Mouse (Mus musculus) embryo, embryonic 11.5 days (tissue): Measurements from ENCODE around the gene Cav1.

Source experiments
- DNase-seq: peaks from one replicate; pipeline ENCODE4 v3.0.0-alpha.2; 2012; ENCODE audit warnings: low read depth, low spot score

Gene Cav1

GRCm38 (mm10) chr6:17305954-17306601, at the start of gene Cav1:
Cav1 (plus strand) TSS chr6:17306335.
- peak; percentile 41 for DNase-seq

- DNase-seq, result no peak
These were observed 48.0 kb upstream of the Cav1 start for GRCm38 (mm10) chr6:17258142-17258541.

GRCm38 (mm10) chr6:17258911-17259310, 47.2 kb upstream of the Cav1 start:
- DNase-seq, result no peak

GRCm38 (mm10) chr6:17262786-17263185, 43.3 kb upstream of the Cav1 start:
- DNase-seq, result no peak

- DNase-seq, result no peak
These were observed 41.1 kb upstream of the Cav1 start for GRCm38 (mm10) chr6:17265043-17265442.

GRCm38 (mm10) chr6:17266466-17266865, 39.7 kb upstream of the Cav1 start:
- no peak for DNase-seq

- DNase-seq, result no peak
These were observed 27.8 kb upstream of the Cav1 start for GRCm38 (mm10) chr6:17278366-17278765.

GRCm38 (mm10) chr6:17280939-17281756, 25.0 kb upstream of the Cav1 start, which contains the start of gene Cav2:
Cav2 (plus strand) TSS chr6:17281185.
- peak; percentile 20 for DNase-seq

- DNase-seq, result no peak
These were observed 24.4 kb upstream of the Cav1 start for GRCm38 (mm10) chr6:17281757-17282092.

GRCm38 (mm10) chr6:17282159-17282558, 24.0 kb upstream of the Cav1 start:
- DNase-seq, result no peak

GRCm38 (mm10) chr6:17283834-17284233, 22.3 kb upstream of the Cav1 start:
- no peak for DNase-seq

GRCm38 (mm10) chr6:17286381-17286780, 19.8 kb upstream of the Cav1 start:
- no peak for DNase-seq

GRCm38 (mm10) chr6:17295116-17295515, 11.0 kb upstream of the Cav1 start:
- DNase-seq, result no peak

- DNase-seq, result no peak
These were observed 629 bp downstream of the Cav1 start for GRCm38 (mm10) chr6:17306602-17307325.

- DNase-seq, result peak; percentile 35
These were observed 1.5 kb downstream of the Cav1 start for GRCm38 (mm10) chr6:17307461-17308115.

GRCm38 (mm10) chr6:17308661-17309060, 2.5 kb downstream of the Cav1 start:
- no peak for DNase-seq

- no peak for DNase-seq
These were observed 3.1 kb downstream of the Cav1 start for GRCm38 (mm10) chr6:17309260-17309659.

GRCm38 (mm10) chr6:17314241-17314640, 8.1 kb downstream of the Cav1 start:
- no peak for DNase-seq

- DNase-seq, result no peak
These were observed 8.8 kb downstream of the Cav1 start for GRCm38 (mm10) chr6:17314659-17315616.

- DNase-seq, result no peak
These were observed 10.4 kb downstream of the Cav1 start for GRCm38 (mm10) chr6:17316294-17317166.
